Mouse (Mus musculus): ENCODE results near the gene Cntrob. TPM values are rescaled to one million over a fixed set of nuclear protein-coding genes. Genes with fewer than 3 reads are reported as not detected.

The Cntrob gene
- total and polyA plus RNA-seq, 3 experiments, result 16.5 to 38.3 TPM; not detected in 1

DNA sequence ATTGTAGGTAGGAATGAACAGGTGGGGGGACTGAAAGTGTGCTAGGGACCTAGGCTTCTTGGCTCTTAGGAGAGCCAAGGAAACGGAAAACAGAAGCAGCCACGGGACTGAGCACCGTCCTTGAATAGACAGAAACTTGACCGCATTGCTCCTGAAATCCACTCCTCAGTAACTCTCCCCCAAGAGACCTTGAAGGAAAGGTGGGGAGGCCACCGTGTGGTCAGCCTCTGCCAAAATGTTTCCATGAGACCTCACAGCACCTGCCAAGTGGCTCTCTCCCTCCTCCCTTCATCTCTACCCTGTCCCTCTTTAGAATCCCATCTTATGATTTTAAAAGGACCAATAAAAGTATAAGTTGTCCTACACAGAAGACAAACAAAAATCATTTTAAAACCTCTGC, 46.3 kb downstream of the Cntrob start:
- DNase-seq (ENCODE audit: low read depth, low spot score), result no peak
- no peak for TF ChIP-seq MAX (IDR thresholded peaks at IDR 0.05; ENCODE audit: low read length)
- TF ChIP-seq HCFC1 (IDR thresholded peaks at IDR 0.05; ENCODE audit: low read depth, low read length), result no peak
- no peak for TF ChIP-seq NELFE (IDR thresholded peaks at IDR 0.05; ENCODE audit: low read depth, low read length)
- no peak for TF ChIP-seq POLR2AphosphoS5 (IDR thresholded peaks at IDR 0.05; ENCODE audit: borderline replicate concordance, low read depth, low read length)
- TF ChIP-seq TBP (IDR thresholded peaks at IDR 0.05; ENCODE audit: low read depth, low read length), result no peak
- no peak for TF ChIP-seq ELF1 (IDR thresholded peaks at IDR 0.05; ENCODE audit: low read depth, low read length)
- no peak for TF ChIP-seq ETS1 (IDR thresholded peaks at IDR 0.05; ENCODE audit: low read depth, low read length)
- TF ChIP-seq ZNF384 (IDR thresholded peaks at IDR 0.05; ENCODE audit: low read depth, low read length), result no peak
- TF ChIP-seq SMC3 (IDR thresholded peaks at IDR 0.05; ENCODE audit: low read depth, low read length), result no peak
- H3K4me1 ChIP-seq (ENCODE audit: control insufficient read depth in 1 of 2, insufficient read depth in 2 of 2, low read length in 2 of 2), result no peaks in the 10 kb centered on the region
- no peak overlapping the region for H3K4me3 ChIP-seq (ENCODE audit: control insufficient read depth in 1 of 2, insufficient read depth in 1 of 2, low read depth in 2 of 2, low read length in 2 of 2)
- no peak overlapping the region for H3K27ac ChIP-seq (ENCODE audit: control insufficient read depth, low read depth, low read length)
- H3K9ac ChIP-seq (ENCODE audit: control insufficient read depth, low read depth, low read length, poor library complexity, severe bottlenecking), result no peak overlapping the region
- no peaks in the 10 kb centered on the region for H3K9me3 ChIP-seq (replicated peaks; ENCODE audit: insufficient read depth, low read length)
- H3K27me3 ChIP-seq (ENCODE audit: control insufficient read depth in 1 of 2, insufficient read depth in 2 of 2, low read length in 2 of 2), result peaks cover 6 to 9% of the 10 kb centered on the region in 2 experiments
- H3K36me3 ChIP-seq (ENCODE audit: control insufficient read depth in 1 of 2, insufficient read depth in 2 of 2, low read length in 2 of 2), result no peaks in the 10 kb centered on the region; a peak in 1 of 4 replicates
- H3K79me2 ChIP-seq (ENCODE audit: control insufficient read depth, insufficient read depth, low read length, poor library complexity), result no peaks in the 10 kb centered on the region

DNA sequence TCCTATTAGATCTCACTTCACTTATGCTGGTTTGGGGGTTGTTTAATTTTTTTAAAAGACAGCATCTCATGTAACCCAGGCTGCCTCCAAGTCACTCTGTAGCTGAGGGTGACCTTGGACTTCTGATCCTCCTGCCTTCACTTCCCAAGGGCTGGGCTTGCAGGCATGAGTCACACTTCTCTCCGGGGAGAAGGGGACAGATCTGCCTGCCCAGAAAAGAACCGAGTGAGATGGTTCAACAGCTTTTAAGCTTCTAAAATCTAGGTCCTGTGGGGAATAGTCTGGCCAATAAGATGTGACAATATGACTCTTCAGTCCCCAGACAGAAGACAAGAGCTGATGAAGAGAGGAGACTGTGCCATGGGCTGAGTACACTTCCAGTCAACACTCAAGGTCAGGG, 47.5 kb downstream of the Cntrob start:
- Histone ChIP-seq H3K9me3 (replicated peaks; ENCODE audit: insufficient read depth, low read length) (no peaks in the 10 kb centered on the region), H3K4me3 (ENCODE audit: control insufficient read depth in 1 of 2, insufficient read depth in 1 of 2, low read depth in 2 of 2, low read length in 2 of 2) (no peak overlapping the region), H3K27ac (ENCODE audit: control insufficient read depth, low read depth, low read length) (no peak overlapping the region), H3K36me3 (ENCODE audit: control insufficient read depth in 1 of 2, insufficient read depth in 2 of 2, low read length in 2 of 2) (no peaks in the 10 kb centered on the region; a peak in 1 of 4 replicates), H3K4me1 (ENCODE audit: control insufficient read depth in 1 of 2, insufficient read depth in 2 of 2, low read length in 2 of 2) (no peaks in the 10 kb centered on the region), H3K27me3 (ENCODE audit: control insufficient read depth in 1 of 2, insufficient read depth in 2 of 2, low read length in 2 of 2) (peaks cover 6 to 8% of the 10 kb centered on the region in 2 experiments), H3K9ac (ENCODE audit: control insufficient read depth, low read depth, low read length, poor library complexity, severe bottlenecking) (no peak overlapping the region), H3K79me2 (ENCODE audit: control insufficient read depth, insufficient read depth, low read length, poor library complexity) (no peaks in the 10 kb centered on the region)
- TF ChIP-seq ETS1 (IDR thresholded peaks at IDR 0.05; ENCODE audit: low read depth, low read length), result no peak
- no peak for DNase-seq (ENCODE audit: low read depth, low spot score)

DNA sequence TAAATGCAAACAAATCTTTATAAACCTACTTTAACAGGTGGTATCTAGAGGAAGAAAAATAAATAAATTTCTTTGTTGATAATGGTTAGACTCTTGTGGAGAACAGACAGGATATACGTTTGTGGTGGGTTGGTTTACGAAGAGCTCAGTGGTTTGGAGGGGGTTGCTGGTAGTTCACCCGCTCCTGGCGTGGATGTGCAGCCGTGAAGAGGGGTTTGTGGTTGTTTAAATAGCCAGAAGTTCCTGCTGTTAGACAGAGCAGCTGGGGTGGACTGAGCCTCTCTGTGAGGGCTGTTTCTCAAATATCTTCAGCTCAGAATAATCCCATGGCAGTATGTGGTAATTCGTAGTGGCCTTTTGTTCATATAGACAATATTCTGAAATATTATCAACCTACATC, 47.9 kb downstream of the Cntrob start:
- H3K9ac ChIP-seq (ENCODE audit: control insufficient read depth, low read depth, low read length, poor library complexity, severe bottlenecking), result no peak overlapping the region

More for the DNA sequence above, 47.9 kb downstream of the Cntrob start:
- no peak for TF ChIP-seq ELF1 (IDR thresholded peaks at IDR 0.05; ENCODE audit: low read depth, low read length)
- TF ChIP-seq HCFC1 (IDR thresholded peaks at IDR 0.05; ENCODE audit: low read depth, low read length), result no peak
- TF ChIP-seq BHLHE40 (IDR thresholded peaks at IDR 0.05; ENCODE audit: borderline replicate concordance, low read depth, low read length), result no peak
- no peak for TF ChIP-seq USF1 (IDR thresholded peaks at IDR 0.05; ENCODE audit: low read depth, low read length)
- TF ChIP-seq MAX (IDR thresholded peaks at IDR 0.05; ENCODE audit: low read length), result no peak
- no peak for TF ChIP-seq MYC (IDR thresholded peaks at IDR 0.05; ENCODE audit: low read depth, low read length)
- TF ChIP-seq MYB (IDR thresholded peaks at IDR 0.05; ENCODE audit: low read depth, low read length), result no peak
- no peak for TF ChIP-seq TAL1 (IDR thresholded peaks at IDR 0.05; ENCODE audit: low read length)
- no peak for TF ChIP-seq SMC3 (IDR thresholded peaks at IDR 0.05; ENCODE audit: low read depth, low read length)
- no peak for TF ChIP-seq GATA1 (IDR thresholded peaks at IDR 0.05; ENCODE audit: low read depth, low read length)
- TF ChIP-seq ZC3H11A (IDR thresholded peaks at IDR 0.05; ENCODE audit: low read depth, low read length), result no peak
- TF ChIP-seq JUND (IDR thresholded peaks at IDR 0.05; ENCODE audit: low read depth, low read length), result no peak
- TF ChIP-seq RCOR1 (IDR thresholded peaks at IDR 0.05; ENCODE audit: low read depth, low read length), result no peak
- no peak for TF ChIP-seq EP300 (IDR thresholded peaks at IDR 0.05; ENCODE audit: low read depth in 1 of 2, low read length in 2 of 2)
- no peak for TF ChIP-seq POLR2AphosphoS5 (IDR thresholded peaks at IDR 0.05; ENCODE audit: borderline replicate concordance, low read depth, low read length)
- TF ChIP-seq SIN3A (IDR thresholded peaks at IDR 0.05; ENCODE audit: low read length), result no peak
- no peak for TF ChIP-seq NRF1 (IDR thresholded peaks at IDR 0.05; ENCODE audit: insufficient read depth, low read depth, low read length, poor library complexity, severe bottlenecking)
- TF ChIP-seq POLR2AphosphoS2 (IDR thresholded peaks at IDR 0.05; ENCODE audit: low read length), result no peak
- peaks cover 6% of the 10 kb centered on the region in 2 experiments for H3K27me3 ChIP-seq (ENCODE audit: control insufficient read depth in 1 of 2, insufficient read depth in 2 of 2, low read length in 2 of 2)
- H3K36me3 ChIP-seq (ENCODE audit: control insufficient read depth in 1 of 2, insufficient read depth in 2 of 2, low read length in 2 of 2), result no peaks in the 10 kb centered on the region; a peak in 1 of 4 replicates
- no peak overlapping the region for H3K27ac ChIP-seq (ENCODE audit: control insufficient read depth, low read depth, low read length)
- H3K4me3 ChIP-seq (ENCODE audit: control insufficient read depth in 1 of 2, insufficient read depth in 1 of 2, low read depth in 2 of 2, low read length in 2 of 2), result no peak overlapping the region
- no peaks in the 10 kb centered on the region for H3K4me1 ChIP-seq (ENCODE audit: control insufficient read depth in 1 of 2, insufficient read depth in 2 of 2, low read length in 2 of 2)
- no peaks in the 10 kb centered on the region for H3K79me2 ChIP-seq (ENCODE audit: control insufficient read depth, insufficient read depth, low read length, poor library complexity)
- no peaks in the 10 kb centered on the region for H3K9me3 ChIP-seq (replicated peaks; ENCODE audit: insufficient read depth, low read length)
- DNase-seq (ENCODE audit: low read depth, low spot score), result no peak

All from MEL (cell line).